Mouse (Mus musculus): ENCODE data around the gene Nfe2l1. TPM values are rescaled to one million over a fixed set of nuclear protein-coding genes. Genes with fewer than 3 reads are reported as not detected.
A peak's percentile ranks its signal among the peaks of the same experiment; 100 is the strongest.
"Not testable (repeated sequence)": the region's sequence is repeated elsewhere in the genome, so short reads cannot be mapped to it uniquely, and the experiment has no call there.

The Nfe2l1 gene
- polyA plus RNA-seq, 1 experiment from 2014 or later, result 52.6 TPM

DNA sequence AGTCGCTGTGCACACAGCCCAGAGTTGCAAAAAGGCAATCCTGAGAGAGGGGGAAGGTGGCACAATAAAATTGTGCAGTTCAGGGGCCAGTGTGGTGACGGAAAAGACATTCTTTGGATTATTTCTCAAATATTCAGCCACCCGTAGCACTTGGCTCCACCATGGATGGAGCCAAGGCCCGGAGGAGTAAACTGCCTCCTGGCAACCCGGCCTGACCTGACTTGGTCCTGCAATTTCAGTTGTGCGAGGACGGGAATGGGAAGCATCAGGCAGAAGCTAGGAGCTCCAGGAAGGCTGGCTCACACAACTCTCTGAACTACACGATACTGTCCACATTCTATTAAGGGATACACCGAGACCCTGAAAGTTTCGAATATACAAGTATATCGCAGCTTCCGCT is 32.8 kb upstream of the Nfe2l1 start:
- Histone ChIP-seq H3K36me3 (no peaks in the 10 kb centered on the region), H3K4me3 (replicated peaks) (no peak overlapping the region), H3K4me1 (replicated peaks) (peaks cover 22% of the 10 kb centered on the region), H3K27ac (no peak overlapping the region), H3K4me2 (replicated peaks) (no peak overlapping the region), H3K9ac (no peak overlapping the region), H3K9me3 (no peaks in the 10 kb centered on the region), H3K27me3 (replicated peaks) (peaks cover 4% of the 10 kb centered on the region; the same call in 1 of the 2 replicates)
- ATAC-seq, result no peak
- WGBS, result 82% methylated on average over 12 of the region's 12 CpGs

DNA sequence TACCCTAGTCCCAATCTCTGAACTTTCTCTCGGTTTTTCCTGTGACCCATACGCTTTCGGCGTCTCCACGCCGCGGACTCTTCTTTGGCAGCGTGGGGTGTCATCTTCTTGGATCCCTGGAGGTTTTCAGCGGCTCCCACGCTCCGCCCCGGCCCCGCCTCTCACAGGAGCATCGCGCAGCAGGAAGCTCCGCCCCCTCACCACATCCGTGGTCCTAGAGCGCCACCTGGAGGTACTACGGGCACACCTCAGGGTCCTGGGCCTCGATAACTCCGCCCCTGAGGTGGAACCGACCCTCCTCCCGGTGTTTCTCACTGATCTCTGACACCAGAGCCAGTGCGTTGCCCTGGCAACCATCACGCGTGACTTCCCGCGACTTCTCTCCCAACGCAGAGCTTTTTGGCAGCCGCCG is 32.1 kb upstream of the Nfe2l1 start:
- under 1% methylated on average over 31 of the region's 31 CpGs for WGBS
- no peaks in the 10 kb centered on the region for H3K36me3 ChIP-seq
- 0 out of 2 replicates have a peak overlapping the region, but pooled peaks have one; percentile 27 for H3K27ac ChIP-seq
- peaks cover 22% of the 10 kb centered on the region for H3K4me1 ChIP-seq (replicated peaks)
- peaks cover 4% of the 10 kb centered on the region; the same call in 1 of the 2 replicates for H3K27me3 ChIP-seq (replicated peaks)
- peak overlapping the region; percentile 42 for H3K4me3 ChIP-seq (replicated peaks)
- H3K9ac ChIP-seq, result peak overlapping the region; percentile 40
- no peaks in the 10 kb centered on the region for H3K9me3 ChIP-seq
- H3K4me2 ChIP-seq (replicated peaks), result peak overlapping the region; percentile 88
- peak; percentile 93 for ATAC-seq

- Histone ChIP-seq H3K27ac (0 out of 2 replicates have a peak overlapping the region, but pooled peaks have one; percentile 27), H3K9ac (peak overlapping the region; percentile 40), H3K4me1 (replicated peaks) (peaks cover 22% of the 10 kb centered on the region), H3K9me3 (no peaks in the 10 kb centered on the region), H3K4me3 (replicated peaks) (peak overlapping the region; percentile 42), H3K36me3 (no peaks in the 10 kb centered on the region), H3K27me3 (replicated peaks) (peaks cover 4% of the 10 kb centered on the region; the same call in 1 of the 2 replicates), H3K4me2 (replicated peaks) (peak overlapping the region; percentile 88)
- 1% methylated on average over 20 of the region's 20 CpGs for WGBS
- peak; percentile 58 for ATAC-seq
Measured at GRCm38 (mm10) chr11:96861446-96861845, 31.7 kb upstream of the Nfe2l1 start.

DNA sequence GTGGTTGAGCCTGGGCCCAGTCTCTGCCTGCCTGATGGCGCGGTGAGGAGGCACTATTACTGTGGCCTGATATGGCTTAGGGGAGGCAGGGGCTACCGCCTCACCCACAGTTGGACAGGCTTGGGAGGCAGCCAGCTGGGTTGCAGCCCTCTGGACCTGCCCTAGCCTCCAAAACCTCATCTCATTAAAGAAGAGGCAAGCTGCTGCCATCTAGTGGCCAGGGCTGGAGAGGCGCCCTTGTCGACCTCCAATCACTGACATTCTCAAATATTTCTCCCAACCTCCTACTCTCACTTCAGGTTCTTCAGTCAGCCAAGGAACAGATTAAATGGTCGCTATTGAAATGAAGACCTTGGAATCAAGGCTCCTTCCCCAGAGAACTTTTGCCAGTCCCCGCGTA is 30.8 kb upstream of the Nfe2l1 start:
- Histone ChIP-seq H3K27ac (no peak overlapping the region), H3K27me3 (replicated peaks) (0 out of 2 replicates have a peak, but pooled peaks cover 4% of the 10 kb centered on the region), H3K9me3 (no peaks in the 10 kb centered on the region), H3K9ac (no peak overlapping the region), H3K36me3 (no peaks in the 10 kb centered on the region), H3K4me1 (replicated peaks) (peaks cover 22% of the 10 kb centered on the region), H3K4me3 (replicated peaks) (no peak overlapping the region), H3K4me2 (replicated peaks) (peak overlapping the region; percentile 88; the same call in 1 of the 2 replicates)
- ATAC-seq, result peak; percentile 24; the same call in 1 of the 2 replicates
- WGBS, result 10% methylated on average over 8 of the region's 8 CpGs

DNA sequence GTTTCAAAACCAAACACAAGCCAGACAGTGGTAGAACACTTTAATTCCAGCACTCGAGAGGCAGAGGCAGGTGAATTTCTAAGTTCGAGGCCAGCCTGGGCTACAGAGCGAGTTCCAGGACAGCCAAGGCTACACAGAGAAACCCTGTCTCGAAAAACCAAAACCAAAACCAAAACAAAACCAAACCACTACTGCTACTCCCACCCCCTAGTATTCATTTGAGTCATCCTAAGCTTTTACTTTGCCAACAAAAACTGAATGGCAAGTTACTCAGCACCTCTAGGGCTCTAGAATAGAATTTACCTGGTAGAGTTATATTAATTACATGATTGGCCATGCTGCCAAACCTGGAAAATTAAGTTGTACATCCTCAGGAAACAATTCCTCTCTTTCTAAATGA is 29.9 kb upstream of the Nfe2l1 start:
- Histone ChIP-seq H3K4me2 (replicated peaks) (no peak overlapping the region), H3K4me1 (replicated peaks) (peaks cover 22% of the 10 kb centered on the region), H3K9ac (no peak overlapping the region), H3K27ac (no peak overlapping the region), H3K4me3 (replicated peaks) (no peak overlapping the region), H3K9me3 (no peaks in the 10 kb centered on the region), H3K27me3 (replicated peaks) (0 out of 2 replicates have a peak, but pooled peaks cover 4% of the 10 kb centered on the region), H3K36me3 (no peaks in the 10 kb centered on the region)
- WGBS, result 92% methylated on average over 4 of the region's 4 CpGs
- ATAC-seq, result no peak

- Histone ChIP-seq H3K27ac (no peak overlapping the region), H3K9ac (no peak overlapping the region), H3K27me3 (replicated peaks) (no peaks in the 10 kb centered on the region), H3K4me2 (replicated peaks) (no peak overlapping the region), H3K4me3 (replicated peaks) (no peak overlapping the region), H3K9me3 (no peaks in the 10 kb centered on the region), H3K36me3 (no peaks in the 10 kb centered on the region), H3K4me1 (replicated peaks) (peaks cover 18% of the 10 kb centered on the region)
- 78% methylated on average over 5 of the region's 5 CpGs for WGBS
- no peak for ATAC-seq
Measured at GRCm38 (mm10) chr11:96857446-96857845, 27.7 kb upstream of the Nfe2l1 start.

DNA sequence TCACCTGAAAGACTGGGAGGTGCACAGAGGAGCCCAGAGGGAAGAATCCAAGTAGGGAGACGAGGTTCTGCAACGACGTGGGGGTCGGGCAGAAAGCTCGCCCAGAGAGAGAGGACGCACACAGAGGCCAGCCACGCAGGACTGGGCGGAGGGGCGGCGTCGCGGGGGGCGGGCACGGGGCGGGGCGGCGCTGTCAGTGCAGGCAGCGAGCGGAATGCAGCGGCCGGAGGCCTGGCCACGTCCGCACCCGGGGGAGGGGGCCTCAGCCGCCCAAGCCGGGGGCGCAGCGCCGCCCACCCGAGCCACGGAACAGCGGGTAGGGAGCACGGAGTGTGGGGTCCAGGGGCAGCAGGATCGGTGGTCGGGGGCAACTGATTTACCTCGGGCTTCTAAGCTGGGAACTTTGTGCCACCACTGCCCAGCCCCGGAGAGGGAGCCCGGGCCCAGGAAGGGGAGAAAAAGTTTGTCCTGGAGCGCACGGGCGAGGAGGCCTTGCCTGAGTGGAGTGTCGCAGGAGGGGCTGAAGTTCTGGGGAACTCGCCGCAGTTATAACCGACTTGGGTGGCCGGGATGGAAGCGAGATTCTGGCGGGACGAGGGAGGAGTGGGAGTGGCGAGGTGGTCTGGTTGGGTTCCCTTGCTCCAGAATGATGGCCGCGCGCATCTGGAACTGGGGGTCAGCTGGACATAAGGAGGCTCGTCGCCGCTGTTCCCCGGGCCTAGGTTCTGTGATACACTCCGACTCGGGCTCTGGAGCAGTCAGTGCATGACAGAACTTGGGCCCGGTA is 20.1 kb upstream of the Nfe2l1 start, which contains the start of gene Copz2:
Copz2 (plus strand) TSS at position 190 of the 787 bp plus-strand sequence.
- no peaks in the 10 kb centered on the region for H3K9me3 ChIP-seq
- H3K4me2 ChIP-seq (replicated peaks), result peak within 1 kb of the TSS; percentile 87
- H3K36me3 ChIP-seq, result no peaks in the 10 kb centered on the region
- peak within 1 kb of the TSS; percentile 69 for H3K9ac ChIP-seq
- H3K4me1 ChIP-seq (replicated peaks), result peaks cover 8% of the 10 kb centered on the region
- H3K27me3 ChIP-seq (replicated peaks), result no peaks in the 10 kb centered on the region
- H3K27ac ChIP-seq, result 0 out of 2 replicates have a peak within 1 kb of the TSS, but pooled peaks have one; percentile 44
- 1% methylated on average over 58 of the region's 60 CpGs for WGBS
- peak within 1 kb of the TSS; percentile 51 for H3K4me3 ChIP-seq (replicated peaks)
- peak; percentile 92 for ATAC-seq

GRCm38 (mm10) chr11:96849145-96849544 is 19.4 kb upstream of the Nfe2l1 start:
- ATAC-seq; H3K9ac ChIP-seq; H3K9me3 ChIP-seq; H3K27me3 ChIP-seq (replicated peaks); H3K36me3 ChIP-seq; H3K27ac ChIP-seq; H3K4me1 ChIP-seq (replicated peaks): not testable (repeated sequence)
- 74% methylated on average over 5 of the region's 5 CpGs for WGBS
- peak overlapping the region; percentile 87 for H3K4me2 ChIP-seq (replicated peaks)
- H3K4me3 ChIP-seq (replicated peaks), result peak overlapping the region; percentile 51

GRCm38 (mm10) chr11:96848694-96849093 is 18.9 kb upstream of the Nfe2l1 start:
- H3K4me3 ChIP-seq (replicated peaks), result no peak overlapping the region
- 76% methylated on average over 9 of the region's 9 CpGs for WGBS
- no peak overlapping the region for H3K9ac ChIP-seq
- no peaks in the 10 kb centered on the region for H3K9me3 ChIP-seq
- H3K4me1 ChIP-seq (replicated peaks), result peaks cover 8% of the 10 kb centered on the region
- no peaks in the 10 kb centered on the region for H3K27me3 ChIP-seq (replicated peaks)
- H3K27ac ChIP-seq, result no peak overlapping the region
- no peaks in the 10 kb centered on the region for H3K36me3 ChIP-seq
- no peak overlapping the region for H3K4me2 ChIP-seq (replicated peaks)
- ATAC-seq, result no peak

DNA sequence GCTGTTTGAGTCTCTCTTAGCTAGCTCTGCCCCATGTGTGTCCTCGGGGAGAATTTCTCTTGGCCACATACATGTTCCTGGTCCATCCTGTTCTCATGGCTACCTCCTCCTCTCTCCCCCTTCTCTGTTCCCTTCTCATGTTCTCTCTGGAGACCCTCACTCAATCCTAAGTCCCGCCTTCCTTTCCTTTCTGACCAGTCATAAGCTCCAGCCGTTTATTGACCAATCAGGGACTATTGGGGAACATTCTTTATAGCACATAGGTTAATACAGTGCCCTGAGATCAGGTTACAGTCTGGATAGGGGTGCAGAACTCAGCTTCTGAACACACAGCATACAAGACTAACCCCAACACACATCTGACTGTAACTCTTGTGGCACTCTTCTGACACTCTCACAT is 17.5 kb upstream of the Nfe2l1 start:
- H3K9ac ChIP-seq, result no peak overlapping the region
- 50% methylated on average over 3 of the region's 3 CpGs for WGBS

DNA sequence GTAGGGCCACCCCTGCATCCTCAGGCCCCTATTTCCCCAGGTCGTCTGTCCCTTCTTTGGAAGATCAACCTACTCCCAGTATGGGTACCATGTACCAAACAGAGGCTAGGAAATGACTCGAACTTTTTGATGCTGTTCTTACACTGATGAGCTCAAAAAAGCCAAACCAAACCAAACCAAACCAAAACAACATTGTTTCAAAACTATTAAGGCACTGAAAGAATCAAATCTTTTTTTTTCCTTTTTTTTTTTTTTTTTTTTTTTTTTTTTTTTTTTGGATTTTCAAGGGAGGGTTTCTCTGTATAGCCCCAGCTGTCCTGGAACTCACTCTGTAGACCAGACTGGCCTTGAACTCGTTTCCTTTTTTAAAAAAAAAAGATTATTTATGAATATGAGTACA is 13.9 kb upstream of the Nfe2l1 start:
- H3K36me3 ChIP-seq, result no peaks in the 10 kb centered on the region
- no peak overlapping the region for H3K9ac ChIP-seq
- H3K4me3 ChIP-seq (replicated peaks), result no peak overlapping the region
- H3K27me3 ChIP-seq (replicated peaks), result no peaks in the 10 kb centered on the region
- no peak overlapping the region for H3K4me2 ChIP-seq (replicated peaks)
- 54% methylated on average over 3 of the region's 3 CpGs for WGBS
- H3K4me1 ChIP-seq (replicated peaks), result no peaks in the 10 kb centered on the region
- no peak overlapping the region for H3K27ac ChIP-seq
- ATAC-seq, result no peak
- no peaks in the 10 kb centered on the region for H3K9me3 ChIP-seq

More for the DNA sequence above, 17.5 kb upstream of the Nfe2l1 start:
- no peak overlapping the region for H3K27ac ChIP-seq
- no peak; the same call in 1 of the 2 replicates for ATAC-seq
- H3K4me3 ChIP-seq (replicated peaks), result no peak overlapping the region
- H3K9me3 ChIP-seq, result no peaks in the 10 kb centered on the region
- H3K36me3 ChIP-seq, result no peaks in the 10 kb centered on the region
- no peaks in the 10 kb centered on the region for H3K27me3 ChIP-seq (replicated peaks)
- H3K4me2 ChIP-seq (replicated peaks), result no peak overlapping the region
- peaks cover 8% of the 10 kb centered on the region for H3K4me1 ChIP-seq (replicated peaks)

- Histone ChIP-seq H3K27ac (no peak overlapping the region), H3K27me3 (replicated peaks) (no peaks in the 10 kb centered on the region), H3K9me3 (no peaks in the 10 kb centered on the region), H3K4me3 (replicated peaks) (no peak overlapping the region), H3K4me2 (replicated peaks) (no peak overlapping the region), H3K36me3 (no peaks in the 10 kb centered on the region), H3K4me1 (replicated peaks) (no peaks in the 10 kb centered on the region), H3K9ac (no peak overlapping the region)
- no peak for ATAC-seq
- WGBS, result 39% methylated on average over 8 of the region's 8 CpGs
Measured at GRCm38 (mm10) chr11:96840290-96840689, 10.5 kb upstream of the Nfe2l1 start.

All from intestine, embryonic 15.5 days (tissue).